Mouse (Mus musculus) spleen, adult 2 months (tissue): Measurements from ENCODE around the gene Itpkb.

Experiments
- CTCF ChIP-seq: fragments of 200-500 bp; IDR thresholded peaks from 2 replicates; pipeline ENCODE4 v1.5.1; 2011; ENCODE audit warnings: mild to moderate bottlenecking, inconsistent platforms; ENCODE audit not compliant: insufficient read depth, insufficient read length, insufficient replicate concordance; ENCODE audit errors: extremely low read depth
- POLR2A ChIP-seq: fragments of 200-500 bp; IDR thresholded peaks from 2 replicates; pipeline ENCODE4 v1.6.1; 2011; ENCODE audit warnings: low read depth, low read length, inconsistent platforms

GRCm38 (mm10) chr1:180431833-180432232 lies 101.5 kb downstream of the Itpkb start:
- TF ChIP-seq CTCF (peak; percentile 57; the same call in 1 of the 2 replicates), POLR2A (no peak)
